Mouse (Mus musculus): ENCODE data around the gene Map1a. TPM values are rescaled to one million over a fixed set of nuclear protein-coding genes. Genes with fewer than 3 reads are reported as not detected.

Map1a gene
- polyA plus RNA-seq, 1 experiment, result 1.2 TPM

DNA sequence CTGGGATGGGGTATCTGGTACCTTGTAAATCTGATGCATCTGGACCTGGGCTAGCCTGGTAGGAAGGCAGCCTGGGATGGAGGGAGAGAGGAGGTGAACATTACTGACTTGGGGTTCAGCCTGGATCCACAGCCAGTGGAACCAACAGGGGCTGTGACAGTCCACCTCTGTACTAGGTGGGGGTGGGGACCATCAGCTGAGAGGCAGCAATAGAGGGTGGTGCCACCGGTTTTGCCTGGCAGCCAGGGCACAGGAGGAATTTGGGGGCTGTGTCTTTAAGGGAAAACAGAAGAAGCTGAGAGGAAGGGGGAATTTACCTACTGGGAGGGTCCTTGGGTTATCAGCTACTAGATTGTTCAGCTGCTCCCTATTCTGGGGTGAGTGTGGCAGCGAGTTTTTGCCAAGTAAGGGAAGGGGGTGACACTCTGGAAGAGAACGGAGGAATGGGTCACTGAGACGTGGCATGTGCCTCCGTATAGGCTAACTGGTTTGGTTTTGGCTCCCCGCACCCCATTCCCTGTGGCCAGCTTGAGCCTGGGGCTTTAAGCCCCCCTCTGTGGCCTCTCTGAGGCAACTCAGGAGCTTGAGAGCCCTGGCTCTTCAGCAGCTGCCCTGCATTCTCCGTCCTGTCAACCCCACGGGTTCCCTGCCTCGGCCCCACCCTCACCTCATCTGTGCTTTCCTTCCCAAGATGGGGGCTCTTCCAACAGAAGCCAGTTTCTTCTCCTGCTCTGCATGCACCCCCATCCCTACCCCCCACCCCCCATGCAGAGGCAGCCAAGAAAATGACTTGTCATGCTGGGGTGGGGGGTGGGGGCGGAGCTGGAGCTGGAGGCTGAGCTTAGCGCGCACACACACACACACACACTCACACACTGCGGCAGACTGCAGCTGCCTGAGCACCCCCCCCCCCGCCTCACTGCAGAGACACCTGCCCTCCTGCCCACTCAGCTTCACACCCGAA, 6.5 kb downstream of the Map1a start:
- no peak for TF ChIP-seq CTCF (IDR thresholded peaks at IDR 0.05; ENCODE audit: control insufficient read depth, insufficient read depth, insufficient replicate concordance, low read depth, low read length)
- TF ChIP-seq POLR2A (IDR thresholded peaks at IDR 0.05; ENCODE audit: control insufficient read depth, low read depth, low read length), result no peak
- H3K27ac ChIP-seq (ENCODE audit: control insufficient read depth, insufficient read depth, low read depth, low read length), result no peak overlapping the region
- H3K27me3 ChIP-seq (ENCODE audit: control insufficient read depth, insufficient read depth, low read length), result no peaks in the 10 kb centered on the region
- no peaks in the 10 kb centered on the region for H3K36me3 ChIP-seq (ENCODE audit: control insufficient read depth, insufficient read depth, low read length)
- H3K4me1 ChIP-seq (ENCODE audit: control insufficient read depth, insufficient read depth, low read length), result no peaks in the 10 kb centered on the region; the same call in 1 of the 2 replicates
- peak overlapping the region; percentile 34 for H3K4me3 ChIP-seq (ENCODE audit: control insufficient read depth, low read depth, low read length)

GRCm38 (mm10) chr2:121296754-121297231, 7.4 kb downstream of the Map1a start:
- Histone ChIP-seq H3K4me1 (ENCODE audit: control insufficient read depth, insufficient read depth, low read length) (no peaks in the 10 kb centered on the region; the same call in 1 of the 2 replicates), H3K4me3 (ENCODE audit: control insufficient read depth, low read depth, low read length) (no peak overlapping the region), H3K36me3 (ENCODE audit: control insufficient read depth, insufficient read depth, low read length) (no peaks in the 10 kb centered on the region), H3K27me3 (ENCODE audit: control insufficient read depth, insufficient read depth, low read length) (no peaks in the 10 kb centered on the region), H3K27ac (ENCODE audit: control insufficient read depth, insufficient read depth, low read depth, low read length) (no peak overlapping the region)
- TF ChIP-seq POLR2A (IDR thresholded peaks at IDR 0.05; ENCODE audit: control insufficient read depth, low read depth, low read length) (no peak), CTCF (IDR thresholded peaks at IDR 0.05; ENCODE audit: control insufficient read depth, insufficient read depth, insufficient replicate concordance, low read depth, low read length) (no peak)

GRCm38 (mm10) chr2:121297701-121298100, 8.3 kb downstream of the Map1a start:
- H3K36me3 ChIP-seq (ENCODE audit: control insufficient read depth, insufficient read depth, low read length), result no peaks in the 10 kb centered on the region
- no peaks in the 10 kb centered on the region; the same call in 1 of the 2 replicates for H3K4me1 ChIP-seq (ENCODE audit: control insufficient read depth, insufficient read depth, low read length)
- no peak for TF ChIP-seq POLR2A (IDR thresholded peaks at IDR 0.05; ENCODE audit: control insufficient read depth, low read depth, low read length)
- no peak for TF ChIP-seq CTCF (IDR thresholded peaks at IDR 0.05; ENCODE audit: control insufficient read depth, insufficient read depth, insufficient replicate concordance, low read depth, low read length)
- no peak overlapping the region for H3K27ac ChIP-seq (ENCODE audit: control insufficient read depth, insufficient read depth, low read depth, low read length)
- no peak overlapping the region for H3K4me3 ChIP-seq (ENCODE audit: control insufficient read depth, low read depth, low read length)
- no peaks in the 10 kb centered on the region for H3K27me3 ChIP-seq (ENCODE audit: control insufficient read depth, insufficient read depth, low read length)

DNA sequence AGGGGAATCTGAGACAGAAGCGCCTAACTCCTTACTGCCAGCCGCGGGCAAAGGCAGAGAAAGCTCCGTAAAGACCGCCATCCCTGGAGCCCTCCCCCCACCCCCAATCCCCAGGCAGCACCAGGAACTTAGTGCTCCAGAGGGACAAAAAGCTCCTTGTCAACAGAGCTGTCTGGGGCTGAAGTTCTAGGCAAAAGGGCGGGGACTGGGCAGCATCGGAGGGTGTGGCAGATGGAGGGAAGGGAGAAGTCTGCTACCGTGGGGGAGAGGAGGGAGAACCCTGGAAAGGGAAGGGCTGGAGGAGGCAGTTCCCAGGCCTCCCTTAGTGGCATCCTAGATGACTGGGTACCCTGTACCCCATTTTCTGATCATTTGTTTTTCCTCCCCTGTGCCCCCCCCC, 8.7 kb downstream of the Map1a start:
- Histone ChIP-seq H3K4me3 (ENCODE audit: control insufficient read depth, low read depth, low read length) (no peak overlapping the region), H3K4me1 (ENCODE audit: control insufficient read depth, insufficient read depth, low read length) (no peaks in the 10 kb centered on the region; the same call in 1 of the 2 replicates), H3K27ac (ENCODE audit: control insufficient read depth, insufficient read depth, low read depth, low read length) (no peak overlapping the region), H3K27me3 (ENCODE audit: control insufficient read depth, insufficient read depth, low read length) (no peaks in the 10 kb centered on the region), H3K36me3 (ENCODE audit: control insufficient read depth, insufficient read depth, low read length) (no peaks in the 10 kb centered on the region)
- TF ChIP-seq POLR2A (IDR thresholded peaks at IDR 0.05; ENCODE audit: control insufficient read depth, low read depth, low read length) (no peak), CTCF (IDR thresholded peaks at IDR 0.05; ENCODE audit: control insufficient read depth, insufficient read depth, insufficient replicate concordance, low read depth, low read length) (no peak)

DNA sequence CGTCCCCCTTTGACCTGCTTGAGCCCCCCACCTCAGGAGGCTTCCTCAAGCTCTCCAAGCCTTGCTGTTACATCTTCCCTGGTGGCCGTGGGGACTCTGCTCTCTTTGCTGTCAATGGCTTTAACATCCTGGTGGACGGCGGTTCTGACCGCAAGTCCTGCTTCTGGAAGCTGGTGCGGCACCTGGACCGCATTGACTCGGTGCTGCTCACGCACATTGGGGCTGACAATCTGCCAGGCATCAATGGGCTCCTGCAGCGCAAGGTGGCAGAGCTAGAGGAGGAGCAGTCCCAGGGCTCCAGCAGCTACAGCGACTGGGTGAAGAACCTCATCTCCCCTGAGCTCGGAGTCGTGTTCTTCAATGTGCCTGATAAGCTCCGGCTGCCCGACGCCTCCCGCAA, 10.1 kb downstream of the Map1a start:
- no peaks in the 10 kb centered on the region for H3K4me1 ChIP-seq (ENCODE audit: control insufficient read depth, insufficient read depth, low read length)
- H3K36me3 ChIP-seq (ENCODE audit: control insufficient read depth, insufficient read depth, low read length), result no peaks in the 10 kb centered on the region
- no peak for TF ChIP-seq CTCF (IDR thresholded peaks at IDR 0.05; ENCODE audit: control insufficient read depth, insufficient read depth, insufficient replicate concordance, low read depth, low read length)
- no peak for TF ChIP-seq POLR2A (IDR thresholded peaks at IDR 0.05; ENCODE audit: control insufficient read depth, low read depth, low read length)
- H3K27me3 ChIP-seq (ENCODE audit: control insufficient read depth, insufficient read depth, low read length), result no peaks in the 10 kb centered on the region
- H3K4me3 ChIP-seq (ENCODE audit: control insufficient read depth, low read depth, low read length), result no peak overlapping the region
- H3K27ac ChIP-seq (ENCODE audit: control insufficient read depth, insufficient read depth, low read depth, low read length), result no peak overlapping the region

GRCm38 (mm10) chr2:121300036-121300435, 10.6 kb downstream of the Map1a start:
- no peak overlapping the region for H3K27ac ChIP-seq (ENCODE audit: control insufficient read depth, insufficient read depth, low read depth, low read length)
- H3K4me3 ChIP-seq (ENCODE audit: control insufficient read depth, low read depth, low read length), result no peak overlapping the region
- H3K27me3 ChIP-seq (ENCODE audit: control insufficient read depth, insufficient read depth, low read length), result no peaks in the 10 kb centered on the region
- no peaks in the 10 kb centered on the region for H3K36me3 ChIP-seq (ENCODE audit: control insufficient read depth, insufficient read depth, low read length)
- TF ChIP-seq CTCF (IDR thresholded peaks at IDR 0.05; ENCODE audit: control insufficient read depth, insufficient read depth, insufficient replicate concordance, low read depth, low read length) (no peak), POLR2A (IDR thresholded peaks at IDR 0.05; ENCODE audit: control insufficient read depth, low read depth, low read length) (no peak)
- no peaks in the 10 kb centered on the region for H3K4me1 ChIP-seq (ENCODE audit: control insufficient read depth, insufficient read depth, low read length)

GRCm38 (mm10) chr2:121308997-121309416, 19.6 kb downstream of the Map1a start:
- Histone ChIP-seq H3K4me1 (ENCODE audit: control insufficient read depth, insufficient read depth, low read length) (peaks cover 14% of the 10 kb centered on the region), H3K27ac (ENCODE audit: control insufficient read depth, insufficient read depth, low read depth, low read length) (no peak overlapping the region), H3K27me3 (ENCODE audit: control insufficient read depth, insufficient read depth, low read length) (no peaks in the 10 kb centered on the region), H3K4me3 (ENCODE audit: control insufficient read depth, low read depth, low read length) (no peak overlapping the region), H3K36me3 (ENCODE audit: control insufficient read depth, insufficient read depth, low read length) (no peaks in the 10 kb centered on the region)
- TF ChIP-seq POLR2A (IDR thresholded peaks at IDR 0.05; ENCODE audit: control insufficient read depth, low read depth, low read length), result no peak
- TF ChIP-seq CTCF (IDR thresholded peaks at IDR 0.05; ENCODE audit: control insufficient read depth, insufficient read depth, insufficient replicate concordance, low read depth, low read length), result no peak

Measured in testis, adult 2 months (tissue).